Mouse (Mus musculus) liver, postnatal 0 days (tissue): ENCODE measurements around the gene Ptprq. TPM values are rescaled to one million over a fixed set of nuclear protein-coding genes. Genes with fewer than 3 reads are reported as not detected.

ENCODE experiments used
- ATAC-seq: fragments of 200-750 bp; cut with Nextera tagmentation; 2 replicates; pipeline ENCODE4 v1.8.0; 2017; ENCODE audit warnings: mild to moderate bottlenecking, moderate library complexity
- DNase-seq: peaks from one replicate; pipeline ENCODE4 v3.0.0-alpha.2; 2016
- H3K27ac ChIP-seq: fragments of 300-500 bp; sonication (generic); 2 replicates; pipeline ENCODE4 v1.5.1; 2014; ENCODE audit warnings: antibody characterized with exemption, moderate library complexity, mild to moderate bottlenecking, low read depth
- H3K27me3 ChIP-seq: fragments of 300-500 bp; sonication (generic); 2 replicates; pipeline ENCODE4 v1.6.1; 2014; ENCODE audit warnings: low read length, control low read depth, mixed read lengths; ENCODE audit not compliant: insufficient read depth
- H3K36me3 ChIP-seq: fragments of 300-500 bp; sonication (generic); replicated peaks from 2 replicates; pipeline ENCODE4 v1.6.1; 2014; ENCODE audit warnings: mild to moderate bottlenecking, control low read depth, low read length, moderate library complexity, mixed read lengths; ENCODE audit not compliant: insufficient read depth
- H3K4me1 ChIP-seq: fragments of 300-500 bp; sonication (generic); 2 replicates; pipeline ENCODE4 v1.6.1; 2014; ENCODE audit warnings: antibody characterized with exemption, mild to moderate bottlenecking, control low read depth; ENCODE audit not compliant: insufficient read depth
- H3K4me2 ChIP-seq: fragments of 300-500 bp; sonication (generic); 2 replicates; pipeline ENCODE4 v1.6.1; 2014; ENCODE audit warnings: low read depth, mild to moderate bottlenecking, low read length, moderate library complexity, mixed read lengths
- H3K4me3 ChIP-seq: fragments of 300-500 bp; sonication (generic); 2 replicates; pipeline ENCODE4 v1.5.1; 2014; ENCODE audit warnings: low read depth, low read length
- H3K9ac ChIP-seq: fragments of 300-500 bp; sonication (generic); replicated peaks from 2 replicates; pipeline ENCODE4 v1.6.1; 2014; ENCODE audit warnings: mild to moderate bottlenecking, moderate library complexity
- H3K9me3 ChIP-seq: fragments of 300-500 bp; sonication (generic); 2 replicates; pipeline ENCODE4 v1.6.1; 2016; ENCODE audit warnings: mild to moderate bottlenecking, control low read depth, low read length, mixed read lengths
- CTCF ChIP-seq: sonication (generic); IDR thresholded peaks from 2 replicates; pipeline ENCODE4 v1.5.1; 2016; ENCODE audit warnings: antibody characterized with exemption, low read depth
- EP300 ChIP-seq: IDR thresholded peaks from 2 replicates; pipeline ENCODE4 v1.6.1; 2016; ENCODE audit warnings: antibody characterized with exemption, low read depth, mild to moderate bottlenecking
- WGBS: fragments of 180-500 bp; shearing (Covaris S2); extraction: QIAGEN DNeasy Blood & Tissue Kit; methylation state at CpG from one replicate; pipeline ENCODE4 v1.1.7; 2014; ENCODE audit not compliant: insufficient replicate concordance; 5-methylcytosine and 5-hydroxymethylcytosine counted together
- microRNA-seq: library from miRNA; unstranded; fragments of <30 nt; microRNA quantifications from one replicate; pipeline ENCODE4, GENCODE M21; 2016
- polyA plus RNA-seq: library from polyadenylated mRNA; unstranded; fragments of >200 nt; fragmentation: Nextera tagmentation; extraction: Ambion mirVana; gene quantifications from 2 replicates; pipeline ENCODE4 v1.2.1, GENCODE M21; 2015

The Ptprq gene
- polyA plus RNA-seq, 1 experiment from 2014 or later, result not detected

GRCm38 (mm10) chr10:107471712-107472111, 248.1 kb downstream of the Ptprq start:
- no peak for TF ChIP-seq EP300
- H3K9ac ChIP-seq, result no peak overlapping the region
- ATAC-seq (no peak), DNase-seq (no peak)
- no peaks in the 10 kb centered on the region for H3K4me1 ChIP-seq
- no peaks in the 10 kb centered on the region for H3K9me3 ChIP-seq
- H3K27me3 ChIP-seq, result no peaks in the 10 kb centered on the region
- no peak overlapping the region for H3K4me3 ChIP-seq
- no peak overlapping the region for H3K27ac ChIP-seq
- H3K4me2 ChIP-seq, result no peak overlapping the region
- no peaks in the 10 kb centered on the region for H3K36me3 ChIP-seq
- WGBS, result 71% methylated on average over 5 of the region's 5 CpGs

DNA sequence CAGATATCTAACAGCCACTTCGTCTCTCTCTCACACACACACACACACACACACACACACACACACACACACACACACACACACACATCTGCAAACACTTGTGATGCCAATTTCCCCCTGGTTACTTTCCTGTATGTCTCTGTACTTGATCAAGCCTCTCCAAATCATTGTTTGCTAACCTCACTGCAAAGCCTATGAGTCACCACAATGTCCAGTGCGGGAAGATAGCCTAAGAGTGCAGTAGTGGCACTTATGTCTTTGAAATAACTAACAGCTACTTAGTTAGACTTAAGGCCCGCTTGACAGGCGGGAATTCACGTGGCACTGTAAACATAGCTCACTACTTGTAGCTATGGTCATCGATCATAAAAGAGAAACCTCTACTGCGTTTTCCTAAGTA, 252.0 kb downstream of the Ptprq start:
- Histone ChIP-seq H3K4me1 (no peaks in the 10 kb centered on the region), H3K4me2 (no peak overlapping the region), H3K9ac (no peak overlapping the region), H3K27me3 (no peaks in the 10 kb centered on the region), H3K9me3 (no peaks in the 10 kb centered on the region), H3K36me3 (no peaks in the 10 kb centered on the region), H3K27ac (no peak overlapping the region), H3K4me3 (no peak overlapping the region)
- no peak for DNase-seq
- 75% methylated on average over 7 of the region's 7 CpGs for WGBS
- TF ChIP-seq CTCF (no peak), EP300 (no peak)
- ATAC-seq, result no peak

Small RNA genes within 50 kb of the gene (microRNA-seq; reads per million reads assigned to microRNA genes)
- gene Gm44403, result not detected

Other genes starting within 250 kb of the Ptprq start
- 0.13 TPM in 1 of 2 replicates, not detected in the other for gene Myf5, start 233.9 kb downstream of the Ptprq start, polyA plus RNA-seq
- gene Myf6, start 225.3 kb downstream of the Ptprq start, polyA plus RNA-seq, result 1.1 TPM in 1 of 2 replicates, not detected in the other
- not detected in 2 replicates for gene Otogl, start 192.1 kb upstream of the Ptprq start, polyA plus RNA-seq